ENCODE assay signal across 16 mouse cellular contexts in genomic region chr5:117566051-117566665, GRCm38 (mm10).
DNase-seq lines count a peak whose midpoint lies in the region; ATAC-seq and TF ChIP-seq lines count a peak whose summit lies in the region.
"Had no signal": no experiment of that assay in that cellular context is flagged by ENCODE, and none has a peak within 500 bp of the region (broad histone marks: within the 10 kb centered on the region; RNA-seq: fewer than 3 reads in every experiment).

No protein-coding gene starts in this region.

- peak overlapping the region; percentile 43; the same call in 1 of the 2 replicates for H3K27ac ChIP-seq in hindbrain, embryonic 15.5 days (replicated peaks)
- no peak overlapping the region for H3K27ac ChIP-seq in hindbrain, embryonic 12.5 days
- H3K27ac ChIP-seq in midbrain, embryonic 14.5 days (replicated peaks; ENCODE audit: low read depth, low read length): peak overlapping the region; percentile 57
- H3K27ac ChIP-seq: embryonic facial prominence, embryonic 13.5 days; heart, embryonic 10.5 days; liver, embryonic 13.5 days had no signal

- no peak for TF ChIP-seq CTCF in brain, embryonic 14.5 days (IDR thresholded peaks at IDR 0.05; ENCODE audit: borderline replicate concordance, extremely low read depth, insufficient read depth, insufficient read length)

- no peak overlapping the region for H3K4me3 ChIP-seq in hindbrain, embryonic 15.5 days
- no peak overlapping the region for H3K4me3 ChIP-seq in hindbrain, embryonic 12.5 days
- no peak overlapping the region for H3K4me3 ChIP-seq in midbrain, embryonic 14.5 days (replicated peaks; ENCODE audit: low read depth, low read length)
- H3K4me3 ChIP-seq: embryonic facial prominence, embryonic 13.5 days; heart, embryonic 10.5 days; liver, embryonic 13.5 days had no signal

- 44% methylated on average over 12 of the region's 12 CpGs for WGBS in hindbrain, embryonic 15.5 days
- WGBS in hindbrain, embryonic 12.5 days: 59% methylated on average over 12 of the region's 12 CpGs
- WGBS in midbrain, embryonic 14.5 days: 50% methylated on average over 12 of the region's 12 CpGs

- no peak for TF ChIP-seq POLR2A in brain, embryonic 14.5 days (IDR thresholded peaks at IDR 0.05; ENCODE audit: borderline replicate concordance, extremely low read depth, insufficient read depth, insufficient read length, poor library complexity, severe bottlenecking)

- no peaks in the 10 kb centered on the region for H3K36me3 ChIP-seq in hindbrain, embryonic 15.5 days
- H3K36me3 ChIP-seq in hindbrain, embryonic 12.5 days: 0 out of 2 replicates have a peak, but pooled peaks cover 2% of the 10 kb centered on the region
- peaks cover 5% of the 10 kb centered on the region; the same call in 1 of the 2 replicates for H3K36me3 ChIP-seq in midbrain, embryonic 14.5 days (ENCODE audit: control insufficient read depth, insufficient read depth, low read length)
- H3K36me3 ChIP-seq: embryonic facial prominence, embryonic 13.5 days; heart, embryonic 10.5 days; liver, embryonic 13.5 days had no signal

- peaks cover 9% of the 10 kb centered on the region; the same call in 1 of the 2 replicates for H3K4me1 ChIP-seq in hindbrain, embryonic 15.5 days (replicated peaks)
- no peaks in the 10 kb centered on the region for H3K4me1 ChIP-seq in hindbrain, embryonic 12.5 days
- H3K4me1 ChIP-seq in midbrain, embryonic 14.5 days (ENCODE audit: control insufficient read depth, insufficient read depth, low read length): 0 out of 2 replicates have a peak, but pooled peaks cover 5% of the 10 kb centered on the region
- H3K4me1 ChIP-seq: embryonic facial prominence, embryonic 13.5 days; heart, embryonic 10.5 days; liver, embryonic 13.5 days had no signal

- H3K4me2 ChIP-seq in hindbrain, embryonic 15.5 days: no peak overlapping the region
- no peak overlapping the region for H3K4me2 ChIP-seq in hindbrain, embryonic 12.5 days (replicated peaks)
- no peak overlapping the region for H3K4me2 ChIP-seq in midbrain, embryonic 14.5 days (ENCODE audit: low read length)
- H3K4me2 ChIP-seq: embryonic facial prominence, embryonic 13.5 days; liver, embryonic 13.5 days had no signal

- no peaks in the 10 kb centered on the region for H3K9me3 ChIP-seq in hindbrain, embryonic 15.5 days
- H3K9me3 ChIP-seq in hindbrain, embryonic 12.5 days (replicated peaks): no peaks in the 10 kb centered on the region
- H3K9me3 ChIP-seq in midbrain, embryonic 14.5 days (ENCODE audit: control insufficient read depth, low read length): 0 out of 2 replicates have a peak, but pooled peaks cover 5% of the 10 kb centered on the region
- H3K9me3 ChIP-seq: embryonic facial prominence, embryonic 13.5 days; heart, embryonic 10.5 days had no signal

- no peak for DNase-seq in cerebellum, adult 9-11 months
- DNase-seq in brain, embryonic 14.5 days (ENCODE audit: low read depth): peak; percentile 70
- DNase-seq in midbrain, embryonic 14.5 days: peak; percentile 57
- DNase-seq in natural killer cell, adult 2 months (ENCODE audit: low spot score in 2 of 2): no peak
- DNase-seq: cerebellum, adult 11-12 months; kidney, postnatal 10 days; liver, embryonic 13.5 days; lung, postnatal 4 days; right cerebral cortex, postnatal 25 days; thymus, postnatal 4 days had no signal

- H3K27me3 ChIP-seq in hindbrain, embryonic 15.5 days: no peaks in the 10 kb centered on the region
- no peaks in the 10 kb centered on the region for H3K27me3 ChIP-seq in hindbrain, embryonic 12.5 days
- no peaks in the 10 kb centered on the region for H3K27me3 ChIP-seq in midbrain, embryonic 14.5 days (ENCODE audit: control insufficient read depth, insufficient read depth, low read length)
- H3K27me3 ChIP-seq: embryonic facial prominence, embryonic 13.5 days; liver, embryonic 13.5 days had no signal

- ATAC-seq in cerebellum, adult (ENCODE audit: insufficient number of reproducible peaks, low FRiP score, low TSS enrichment): peak; percentile 62; the same call in 1 of the 2 replicates
- ATAC-seq in hindbrain, embryonic 15.5 days (ENCODE audit: low FRiP score, low read depth): no peak
- ATAC-seq in hindbrain, embryonic 12.5 days (ENCODE audit: low FRiP score): no peak
- no peak for ATAC-seq in midbrain, embryonic 14.5 days (ENCODE audit: low FRiP score, low TSS enrichment)
- no peak for ATAC-seq in granulocyte monocyte progenitor cell, adult 5-6 weeks (replicated peaks; ENCODE audit: poor library complexity, severe bottlenecking)

- H3K9ac ChIP-seq in hindbrain, embryonic 15.5 days: no peak overlapping the region
- no peak overlapping the region for H3K9ac ChIP-seq in hindbrain, embryonic 12.5 days
- no peak overlapping the region for H3K9ac ChIP-seq in midbrain, embryonic 14.5 days (replicated peaks; ENCODE audit: low read length)
- H3K9ac ChIP-seq: embryonic facial prominence, embryonic 13.5 days; liver, embryonic 13.5 days had no signal

Comparison
In these comparisons a context has a peak if more than half of its experiments do, and no peak if none do; other contexts are left out.
1. DNase-seq: peak in brain, embryonic 14.5 days (single experiment) and midbrain, embryonic 14.5 days (single experiment); none in cerebellum, adult 9-11 months (single experiment) and natural killer cell, adult 2 months (0 of 2).